Mouse (Mus musculus): ENCODE measurements around the gene Cbr3. TPM values are rescaled to one million over a fixed set of nuclear protein-coding genes. Genes with fewer than 3 reads are reported as not detected.
A peak's percentile ranks its signal among the peaks of the same experiment; 100 is the strongest.
"Not testable (repeated sequence)": the region's sequence is repeated elsewhere in the genome, so short reads cannot be mapped to it uniquely, and the experiment has no call there.

Cbr3 gene
- polyA plus RNA-seq (2015; fragmentation: Nextera tagmentation; extraction: Ambion mirVana) = 8.4 and 8.5 TPM in 2 replicates

- DNase-seq (ENCODE audit: low spot score) = peak; percentile 90
Measured at GRCm38 (mm10) chr16:93682689-93683507, at the start of gene Cbr3. Cbr3 (plus strand) TSS chr16:93683215.

- no peak for DNase-seq (ENCODE audit: low spot score)
Measured at GRCm38 (mm10) chr16:93644006-93644405, 39.0 kb upstream of the Cbr3 start.

- no peak for DNase-seq (ENCODE audit: low spot score)
Measured at GRCm38 (mm10) chr16:93648441-93649183, 34.4 kb upstream of the Cbr3 start.

DNA sequence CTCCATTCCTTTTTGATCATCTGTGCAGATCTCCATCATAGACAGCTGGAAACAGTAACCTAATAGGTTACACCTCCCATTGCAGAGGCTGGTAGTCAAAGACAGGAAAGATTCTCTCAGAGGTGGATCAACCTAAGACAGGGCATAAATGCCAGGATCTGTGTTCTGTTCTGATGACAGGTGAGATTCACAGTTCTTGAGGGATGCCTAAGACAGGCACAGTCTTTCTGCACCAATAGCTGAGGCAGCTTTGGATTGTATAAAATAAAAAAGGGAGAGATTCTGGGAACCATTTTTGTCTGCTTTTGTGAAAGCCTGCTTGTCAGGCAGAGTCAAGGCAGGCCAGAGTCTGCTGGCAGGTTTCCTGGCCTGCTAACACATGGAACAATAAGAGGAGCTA lies 15.0 kb upstream of the Cbr3 start:
- no peak for DNase-seq (ENCODE audit: low spot score)

DNA sequence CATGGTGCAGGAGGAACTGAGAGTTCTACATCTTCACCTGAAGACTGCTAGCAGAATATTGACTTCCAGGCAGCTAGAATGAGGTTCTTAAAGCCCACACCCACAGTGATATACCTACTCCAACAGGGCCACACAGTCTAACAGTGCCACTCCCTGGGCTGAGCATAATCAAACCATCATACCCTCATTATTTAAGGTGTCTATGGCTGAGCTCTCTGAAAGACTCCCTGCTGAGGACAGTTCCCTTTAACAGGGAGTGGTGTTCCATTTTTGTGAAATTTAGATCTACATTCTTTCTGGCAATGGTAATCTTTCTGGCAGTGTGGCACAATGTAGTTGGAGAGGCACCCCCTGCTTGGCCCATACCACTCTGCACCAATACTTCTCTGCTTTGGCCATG lies 13.5 kb upstream of the Cbr3 start:
- no peak for DNase-seq (ENCODE audit: low spot score)

DNA sequence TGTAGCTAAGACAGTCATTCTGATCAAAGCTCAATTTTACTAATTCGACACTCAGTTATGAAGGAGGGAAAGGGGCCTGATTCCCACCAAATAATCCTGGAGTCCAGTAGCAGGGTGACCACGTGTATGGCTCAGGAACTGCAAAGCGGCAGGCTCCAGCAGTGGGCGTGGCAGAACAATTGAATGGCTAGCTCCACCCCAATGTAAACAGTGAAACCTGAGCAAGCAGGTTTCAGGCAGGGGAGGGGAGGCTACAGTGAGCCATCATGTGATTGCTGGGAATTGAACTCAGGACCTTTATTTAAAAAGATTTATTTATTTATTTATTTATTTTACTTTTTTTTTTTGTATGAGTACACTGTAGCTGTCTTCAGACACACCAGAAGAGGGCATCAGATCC lies 12.5 kb upstream of the Cbr3 start:
- DNase-seq (ENCODE audit: low spot score) = not testable (repeated sequence)

DNA sequence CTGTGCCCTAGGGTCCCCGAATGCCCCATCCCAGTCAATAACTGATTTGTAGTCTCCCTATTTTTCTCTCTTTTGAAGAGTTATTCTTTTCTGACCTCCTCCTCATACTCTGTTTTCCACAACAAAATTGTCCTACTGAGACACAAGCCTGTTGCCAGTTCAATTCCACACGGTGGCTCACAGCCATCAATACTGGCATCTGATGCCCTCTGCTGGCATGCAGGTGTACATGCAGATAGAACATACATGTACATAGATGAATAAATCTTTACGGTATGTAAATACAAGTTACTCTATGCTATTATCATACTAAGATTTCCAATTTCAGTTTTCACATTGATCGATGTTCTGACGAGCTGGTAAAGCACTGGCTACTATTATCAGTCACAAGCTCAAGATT lies 12.0 kb upstream of the Cbr3 start:
- DNase-seq (ENCODE audit: low spot score) = no peak

- no peak for DNase-seq (ENCODE audit: low spot score)
Measured at GRCm38 (mm10) chr16:93676376-93676775, 6.6 kb upstream of the Cbr3 start.

GRCm38 (mm10) chr16:93678206-93678605 lies 4.8 kb upstream of the Cbr3 start:
- no peak for DNase-seq (ENCODE audit: low spot score)

GRCm38 (mm10) chr16:93679165-93679564 lies 3.9 kb upstream of the Cbr3 start:
- no peak for DNase-seq (ENCODE audit: low spot score)

DNA sequence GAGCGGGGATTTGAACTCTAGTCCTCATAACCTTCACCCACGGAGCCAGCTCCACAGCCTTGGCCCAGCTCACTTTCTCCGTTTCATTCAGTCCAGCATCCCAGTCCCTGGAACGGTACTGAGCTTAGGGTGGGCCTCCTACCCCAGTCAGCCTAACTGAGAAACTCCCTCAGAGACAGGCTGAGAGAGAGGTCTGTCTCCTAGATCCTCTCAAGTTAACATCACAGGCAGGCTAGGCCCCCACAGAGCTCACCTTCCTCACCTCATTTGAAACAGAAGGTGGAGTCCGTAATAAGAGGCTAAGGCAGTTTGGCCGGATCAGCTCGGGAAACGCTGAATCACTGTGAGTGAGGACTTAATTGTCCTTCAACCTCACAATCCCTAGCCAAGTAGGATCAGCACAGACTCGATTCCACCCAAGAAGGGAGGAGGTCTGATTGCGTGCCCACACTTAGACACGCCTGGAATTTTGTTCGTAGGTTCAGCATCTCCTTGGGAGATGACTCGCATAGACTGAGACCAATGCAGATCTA lies 793 bp upstream of the Cbr3 start:
- no peak for DNase-seq (ENCODE audit: low spot score)

- peak; percentile 6 for DNase-seq (ENCODE audit: low spot score)
Measured at GRCm38 (mm10) chr16:93683508-93684236, 657 bp downstream of the Cbr3 start.

GRCm38 (mm10) chr16:93684441-93684840 lies 1.4 kb downstream of the Cbr3 start:
- no peak for DNase-seq (ENCODE audit: low spot score)

DNA sequence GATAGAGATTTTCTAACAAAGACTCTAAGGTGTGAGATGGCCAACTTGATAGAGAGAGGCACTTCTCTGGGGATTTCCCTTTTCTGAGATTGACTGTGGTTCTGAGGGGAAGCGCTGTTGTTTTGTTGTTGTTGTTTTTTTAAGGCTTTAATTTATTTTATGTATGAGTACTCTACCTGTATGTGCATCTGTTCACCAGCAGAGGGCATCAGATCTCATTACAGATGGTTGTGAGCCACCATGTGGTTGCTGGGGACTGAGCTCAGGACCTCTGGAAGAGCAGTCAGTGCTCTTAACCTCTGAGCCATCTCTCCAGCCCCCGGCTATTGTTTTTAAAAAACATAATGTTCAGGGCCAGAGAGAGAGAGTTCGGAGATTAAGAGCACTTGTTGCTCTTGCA lies 2.8 kb downstream of the Cbr3 start:
- DNase-seq (ENCODE audit: low spot score) = not testable (repeated sequence)

DNA sequence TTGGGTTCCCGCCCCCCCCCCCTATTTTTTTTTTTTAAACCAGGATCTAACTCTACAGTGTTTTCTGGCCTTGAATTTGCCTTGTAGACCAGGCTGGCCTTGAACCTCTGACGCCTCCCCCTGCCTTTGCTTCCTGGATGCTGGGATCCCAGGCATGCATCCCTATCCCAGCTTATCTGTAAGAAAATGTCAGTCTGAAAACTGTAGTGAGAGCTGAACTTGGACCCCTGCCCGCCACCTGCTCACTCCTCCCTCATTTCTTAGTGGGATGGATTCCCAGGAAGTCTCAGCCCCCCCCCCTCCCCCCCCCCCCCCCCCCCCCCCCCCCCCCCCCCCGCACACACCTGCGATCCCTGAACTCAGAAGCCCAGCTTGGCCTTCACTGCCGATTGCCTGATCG lies 3.4 kb downstream of the Cbr3 start:
- no peak for DNase-seq (ENCODE audit: low spot score)

DNA sequence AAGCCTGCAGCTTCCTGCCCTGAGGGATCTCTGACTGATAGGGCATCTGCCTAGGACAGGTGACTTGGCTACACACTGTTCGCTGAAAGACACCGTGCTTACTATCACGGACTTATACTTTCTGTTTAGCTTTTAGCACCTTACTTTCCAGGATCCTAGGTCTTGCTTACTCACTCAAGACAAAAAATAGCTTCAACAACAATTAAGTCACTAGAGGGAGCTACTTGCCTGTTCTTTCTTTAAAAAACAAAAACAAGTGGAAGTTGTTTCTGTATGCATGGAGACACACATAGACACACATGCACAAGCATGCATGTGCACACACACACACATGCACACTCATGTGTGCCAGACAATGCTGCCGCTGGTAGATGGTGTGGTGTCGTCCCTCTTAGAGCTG lies 3.9 kb downstream of the Cbr3 start:
- peak; percentile 78 for DNase-seq (ENCODE audit: low spot score)

DNA sequence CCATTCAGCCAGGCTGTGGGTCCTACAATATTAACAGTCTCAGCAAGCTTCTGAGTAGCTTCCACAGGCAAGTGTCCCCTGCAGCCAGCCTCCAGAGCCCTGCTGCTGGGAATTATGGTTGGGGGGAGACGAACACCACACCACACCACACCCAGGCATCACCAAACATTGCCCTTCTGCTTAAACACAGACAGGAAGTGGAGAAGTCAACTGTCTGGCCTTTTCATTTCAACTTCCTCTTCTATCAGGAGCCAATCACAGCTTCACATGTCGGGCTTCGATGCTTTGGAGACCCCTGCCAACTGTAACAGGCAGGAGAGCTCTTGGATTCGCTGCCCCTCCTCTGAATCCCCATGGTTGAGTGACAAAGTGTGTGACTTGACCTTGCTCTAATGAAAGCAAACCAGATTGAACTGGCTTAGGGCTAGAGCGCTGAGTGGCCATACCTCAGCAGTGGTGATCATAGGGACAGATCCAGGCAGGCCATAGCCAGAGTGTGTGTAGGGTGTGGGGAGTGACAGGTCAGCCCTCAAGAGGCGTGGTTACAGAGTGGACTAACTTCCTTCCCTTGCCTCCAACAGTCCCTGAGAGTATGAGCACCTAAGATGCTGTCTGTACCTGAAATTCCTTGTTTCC lies 8.3 kb downstream of the Cbr3 start:
- peak; percentile 38 for DNase-seq (ENCODE audit: low spot score)

- no peak for DNase-seq (ENCODE audit: low spot score)
Measured at GRCm38 (mm10) chr16:93692744-93693143, 9.7 kb downstream of the Cbr3 start.

DNA sequence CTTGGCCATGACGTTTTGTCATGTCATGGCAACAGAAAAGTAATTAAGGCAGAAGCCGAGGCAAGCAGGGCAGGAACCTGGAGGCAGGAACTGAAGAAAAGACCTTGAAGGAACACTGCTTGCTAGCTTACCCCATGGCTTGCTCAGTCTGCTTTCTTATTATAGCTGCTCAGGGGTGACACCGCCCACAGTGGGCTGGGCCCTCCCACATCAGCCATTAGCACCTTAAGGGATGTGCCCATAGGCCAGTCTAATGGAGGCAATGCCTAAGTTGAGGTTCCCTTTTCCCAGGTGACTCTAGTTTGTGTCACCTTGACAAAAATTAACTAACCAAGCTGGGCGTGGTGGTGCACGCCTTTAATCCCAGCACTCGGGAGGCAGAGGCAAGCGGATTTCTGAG lies 24.1 kb downstream of the Cbr3 start:
- no peak for DNase-seq (ENCODE audit: low spot score)

- no peak for DNase-seq (ENCODE audit: low spot score)
Measured at GRCm38 (mm10) chr16:93709217-93709616, 26.2 kb downstream of the Cbr3 start.

DNA sequence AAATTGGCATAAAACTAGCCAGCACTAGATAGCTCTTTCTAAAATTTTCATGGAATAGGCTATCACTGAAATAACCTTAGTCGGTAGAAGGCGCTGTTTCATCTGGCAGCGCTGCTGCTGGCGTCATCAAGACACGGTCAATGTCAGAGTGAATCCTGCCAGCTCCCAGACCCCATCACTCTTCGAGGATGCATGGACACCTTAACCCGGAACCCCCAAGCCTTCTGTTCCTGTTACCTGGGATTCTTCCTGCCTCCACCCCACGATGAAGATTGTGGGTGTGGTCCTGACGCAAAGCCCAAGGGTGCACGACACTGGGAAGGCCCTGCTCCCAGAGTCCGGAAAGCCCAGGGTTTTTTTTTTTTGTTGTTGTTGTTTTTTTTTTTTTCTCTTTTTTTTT lies 27.9 kb downstream of the Cbr3 start:
- peak; percentile 85 for DNase-seq (ENCODE audit: low spot score)

Measured in thymus, postnatal 0 days (tissue).